Mouse (Mus musculus): ENCODE measurements around the gene Auts2.

GRCm38 (mm10) chr5:131575733-131576265 is 967.3 kb downstream of the Auts2 start:
- TF ChIP-seq POLR2A (IDR thresholded peaks at IDR 0.05; ENCODE audit: low read depth, low read length) (no peak), CTCF (conservative IDR thresholded peaks at IDR 0.05; ENCODE audit: insufficient read depth, insufficient read length, low read depth, low read length) (no peak)

Data from kidney, adult 2 months (tissue).